Mouse (Mus musculus) kidney, adult 2 months (tissue): ENCODE results near the gene Ggt6.

Experiments
- CTCF ChIP-seq: fragments of 200-500 bp; conservative IDR thresholded peaks from 2 replicates; pipeline ENCODE4 v1.5.1; 2011; ENCODE audit warnings: low read depth, mild to moderate bottlenecking, control low read depth, low read length, moderate library complexity, mixed read lengths; ENCODE audit not compliant: insufficient read depth, insufficient read length
- POLR2A ChIP-seq: fragments of 200-500 bp; IDR thresholded peaks from one replicate; pipeline ENCODE4 v1.6.1; 2011; ENCODE audit warnings: low read depth, low read length, control low read depth

GRCm38 (mm10) chr11:72469217-72469616 lies 33.9 kb downstream of the Ggt6 start:
- TF ChIP-seq CTCF (no peak), POLR2A (no peak)
